Mouse (Mus musculus): ENCODE data around the gene Il23r.
"Not testable (repeated sequence)": the region's sequence is repeated elsewhere in the genome, so short reads cannot be mapped to it uniquely, and the experiment has no call there.

The Il23r gene

DNA sequence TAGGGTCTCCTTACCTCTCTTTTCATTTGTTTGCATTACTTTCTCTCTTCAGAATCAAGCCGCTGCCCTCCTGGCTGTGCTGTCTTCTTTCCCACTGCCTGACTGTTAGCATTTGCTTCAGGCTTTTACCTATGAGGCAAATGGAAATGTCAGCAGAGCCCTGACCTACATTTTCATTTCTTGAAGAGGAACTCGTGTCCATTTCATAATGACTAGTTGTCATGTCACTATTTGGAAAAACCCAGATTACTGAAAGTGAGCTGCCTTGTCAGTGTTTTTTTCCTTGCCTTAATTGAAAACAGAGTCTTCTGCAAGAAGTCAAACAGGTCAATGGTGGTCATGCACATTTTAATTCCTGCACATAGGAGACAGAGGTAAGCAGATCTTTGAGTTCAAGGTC, at the start of gene Il23r:
TSS of gene Il23r (minus strand) at position 101 of the 400 bp plus-strand sequence.
- no peak for DNase-seq (ENCODE audit: low spot score)

DNA sequence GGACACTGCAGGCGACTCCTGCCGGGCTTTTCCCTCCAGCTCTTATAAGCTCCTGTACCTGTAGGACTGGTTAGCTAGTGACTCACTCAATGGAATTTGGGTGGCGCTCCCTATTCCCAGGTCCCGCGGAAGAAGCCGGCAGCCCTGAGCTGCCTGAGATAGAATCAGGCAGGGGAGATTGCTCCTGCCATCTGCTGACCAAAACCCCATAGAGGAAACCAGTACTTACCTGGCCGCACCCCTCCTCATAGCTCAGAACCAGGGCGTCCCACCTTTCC, 44.1 kb upstream of the Il23r start, which contains the start of gene Tacstd2:
TSS of gene Tacstd2 (minus strand) at position 20 of the 278 bp plus-strand sequence.
- no peak for DNase-seq (ENCODE audit: low spot score)

DNA sequence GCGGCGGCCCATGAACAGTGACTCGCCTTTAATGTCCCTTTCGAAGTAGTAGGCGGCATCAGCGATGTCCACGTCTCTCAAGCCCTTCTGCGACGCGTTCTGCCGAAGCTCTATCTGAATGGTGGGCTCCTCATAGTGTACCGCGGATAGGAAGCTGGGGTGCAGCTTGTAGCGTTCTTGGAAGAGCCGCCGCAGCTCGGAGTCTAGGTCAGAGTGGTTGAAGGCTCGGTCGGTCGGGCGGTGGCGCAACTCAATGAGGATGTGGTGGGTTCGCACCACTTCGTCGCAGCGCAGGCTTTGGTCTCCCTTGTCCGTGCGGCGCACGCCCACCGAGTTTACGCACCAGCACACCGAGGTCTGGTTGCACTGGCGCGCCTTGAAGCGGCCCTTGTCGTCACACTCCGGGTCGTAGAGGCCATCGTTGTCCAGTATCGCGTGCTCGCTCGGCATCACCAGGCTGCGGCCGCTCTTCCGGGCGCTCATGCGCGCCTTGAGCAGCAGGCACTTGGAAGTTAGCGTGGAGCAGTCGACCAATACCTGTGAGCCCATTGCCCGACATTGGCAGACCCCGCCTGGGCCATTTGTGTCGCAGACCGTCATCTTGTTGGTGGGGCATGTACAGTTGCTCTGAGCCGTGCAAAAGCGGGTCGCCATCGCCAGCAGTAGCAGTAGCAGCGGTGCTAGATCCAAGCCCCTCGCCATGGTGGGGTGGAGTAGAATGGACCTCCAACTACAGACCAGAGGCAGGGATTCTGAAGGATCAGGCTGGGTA, 43.5 kb upstream of the Il23r start:
- DNase-seq (ENCODE audit: low spot score): no peak

DNA sequence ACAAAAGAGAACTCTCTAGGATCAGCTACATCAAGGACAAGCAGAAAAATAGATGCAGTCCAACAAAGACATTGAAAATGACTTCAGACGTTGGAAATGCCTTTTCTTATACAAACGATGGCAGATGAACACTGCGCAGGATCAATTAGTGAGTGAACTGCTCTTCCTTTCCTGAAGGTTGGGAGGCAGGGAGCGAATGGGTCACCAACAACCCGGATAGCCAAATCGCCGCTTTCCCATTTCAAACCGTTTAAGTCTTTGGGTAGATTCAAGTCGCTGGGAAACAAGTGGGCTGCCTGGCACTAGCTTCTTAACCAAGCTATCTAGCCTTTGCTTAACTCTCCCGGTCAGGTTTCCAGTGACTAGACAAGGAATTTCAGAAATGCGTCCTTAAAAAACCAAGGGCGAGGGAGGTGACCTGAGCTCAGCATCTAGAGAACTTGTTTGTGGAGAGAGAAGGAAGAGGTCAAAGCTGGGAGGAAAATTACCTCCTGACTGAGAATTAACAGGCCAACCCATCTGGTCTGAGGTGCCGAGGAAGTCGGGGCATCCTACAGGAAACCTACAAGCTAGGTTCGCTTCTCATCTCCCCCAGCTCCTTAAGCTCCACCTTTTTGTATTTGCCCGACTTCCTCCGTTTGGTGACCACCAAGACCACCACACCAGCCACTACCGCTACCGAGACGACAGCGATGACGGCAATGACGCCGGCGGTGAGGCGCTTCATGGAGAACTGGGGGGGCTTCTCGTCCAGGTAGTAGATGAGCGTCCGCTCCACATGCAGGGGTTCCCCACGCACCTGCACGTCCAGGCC, 42.7 kb upstream of the Il23r start:
- no peak for DNase-seq (ENCODE audit: low spot score)

DNA sequence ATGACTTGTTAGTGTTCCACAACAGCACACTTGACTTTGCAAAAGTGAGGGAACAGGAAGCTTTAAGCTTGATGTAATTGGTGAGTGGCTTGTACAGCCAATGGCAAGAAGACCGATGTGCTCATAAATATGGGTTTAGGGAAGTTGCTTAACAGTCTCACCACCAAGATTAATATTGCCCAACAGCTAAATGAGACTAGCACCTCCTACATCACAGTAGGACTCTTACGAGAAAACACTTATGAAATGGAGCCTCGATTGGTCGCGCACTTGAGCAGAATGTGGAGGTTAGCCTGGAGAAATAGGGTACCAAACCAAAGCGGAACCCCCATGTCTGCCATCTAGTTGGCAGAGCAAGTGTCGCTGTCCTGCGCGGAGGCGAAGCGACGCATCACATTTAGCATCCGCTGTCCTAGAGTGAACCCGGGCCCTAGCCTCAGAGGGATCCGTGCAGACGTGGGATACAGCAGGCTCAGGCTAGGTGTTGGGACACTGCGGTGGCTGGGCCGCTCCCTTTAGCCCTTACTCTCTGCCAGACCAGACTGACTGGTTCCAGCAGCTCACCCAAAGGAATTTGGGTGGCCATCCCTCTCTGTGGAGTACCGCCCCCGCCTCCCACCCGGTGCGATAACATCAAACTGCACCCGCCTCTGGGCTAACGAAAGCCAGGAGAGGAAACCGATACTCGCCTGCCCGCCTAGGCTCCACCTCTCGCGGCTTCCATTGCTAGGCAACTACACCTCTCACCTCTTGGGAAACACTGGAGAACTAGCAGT, 41.2 kb upstream of the Il23r start:
- no peak for DNase-seq (ENCODE audit: low spot score)

DNA sequence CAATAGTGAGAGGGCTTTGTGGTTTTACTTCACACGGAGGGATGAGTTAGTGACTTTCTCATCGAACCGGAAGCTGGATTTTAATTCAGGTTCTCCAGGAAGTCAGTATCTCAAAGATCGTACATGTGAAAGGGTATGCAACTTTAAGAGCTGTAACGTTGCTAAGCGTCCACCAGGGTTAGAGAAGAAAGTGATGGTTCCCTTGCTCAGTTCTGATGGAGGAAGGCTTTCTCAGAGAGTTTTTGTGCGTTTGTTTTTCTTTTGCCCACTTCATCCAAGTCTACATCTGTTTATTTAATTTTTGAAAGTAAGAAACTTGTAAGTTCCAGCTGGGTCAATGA, 40.1 kb upstream of the Il23r start:
- no peak for DNase-seq (ENCODE audit: low spot score)

DNA sequence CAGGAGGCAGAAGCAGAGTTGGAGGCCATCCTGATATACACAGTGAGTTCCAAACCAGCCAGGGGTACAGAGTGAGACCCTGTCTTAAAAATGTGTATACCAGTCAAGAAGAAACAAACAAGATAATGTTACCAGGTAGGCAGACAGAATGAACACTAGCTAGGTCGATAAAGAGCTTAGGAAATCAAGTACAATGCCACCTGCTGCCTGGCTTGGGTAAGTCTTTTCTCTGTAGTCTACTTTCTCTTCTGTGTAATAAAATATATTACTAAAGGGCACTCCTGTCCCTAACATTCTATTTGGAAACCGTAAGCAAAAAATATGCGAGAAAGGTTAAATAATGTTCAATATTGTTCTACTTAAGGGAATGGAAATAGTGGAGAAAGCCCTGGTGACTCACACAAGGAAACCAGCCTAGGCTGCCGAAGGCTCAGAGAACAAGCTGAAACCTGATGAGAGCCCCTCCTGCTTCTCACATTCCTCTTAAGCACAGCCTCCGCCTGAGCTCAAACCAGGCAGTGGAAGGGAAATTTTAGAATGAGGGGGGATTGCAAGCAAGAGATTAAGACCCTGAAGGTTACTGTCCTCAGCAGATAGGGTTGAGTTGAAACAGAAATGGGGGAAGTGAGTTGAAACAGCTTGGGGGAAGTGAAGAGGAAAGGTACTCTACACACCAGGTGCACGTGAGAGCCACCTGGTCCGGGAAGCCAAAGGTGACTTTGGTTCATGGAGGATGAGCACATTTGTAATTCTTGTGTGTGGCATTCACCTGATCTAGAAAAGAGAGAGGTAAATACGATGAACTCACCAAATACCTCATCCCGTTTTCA, 39.6 kb upstream of the Il23r start:
- DNase-seq (ENCODE audit: low spot score): no peak

DNA sequence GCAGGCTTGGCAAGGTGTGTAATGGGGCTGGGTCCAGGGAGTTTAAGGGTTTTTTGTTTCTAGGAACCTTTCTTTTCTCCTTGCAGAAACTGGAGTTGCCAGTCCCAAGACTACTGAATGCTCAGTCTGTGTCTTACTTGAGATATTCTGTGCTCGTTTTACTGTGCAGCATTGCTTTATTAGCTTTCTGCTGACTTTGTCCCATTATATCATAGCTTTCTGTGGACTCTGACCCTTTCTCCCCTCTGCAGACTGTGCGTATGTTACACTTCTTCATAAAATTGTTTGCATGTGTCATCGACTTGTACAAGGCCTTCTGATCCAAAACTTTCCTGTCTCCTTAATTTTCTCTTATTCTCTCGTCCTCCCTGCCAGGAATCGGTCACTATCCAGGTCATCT, 34.7 kb upstream of the Il23r start:
- DNase-seq (ENCODE audit: low spot score): no peak

DNA sequence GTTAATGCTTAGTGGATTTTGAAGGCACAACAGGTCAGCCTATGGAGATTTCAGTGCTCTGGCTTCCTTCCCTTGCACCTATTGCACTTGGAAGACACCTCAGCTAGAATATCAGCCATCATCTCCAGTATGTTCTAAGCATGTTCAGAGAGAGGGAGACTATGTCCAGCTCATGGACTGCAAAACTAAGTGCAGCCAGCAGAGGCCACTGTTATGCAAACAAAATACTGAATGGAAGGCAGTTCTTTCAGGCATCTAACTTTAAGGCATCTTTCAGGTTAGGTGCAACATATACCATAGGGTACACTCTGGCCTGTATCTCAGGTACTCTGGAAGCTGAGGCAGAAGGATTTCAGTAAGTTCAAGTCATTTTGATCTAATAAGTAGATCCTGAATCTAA, 19.1 kb upstream of the Il23r start:
- DNase-seq (ENCODE audit: low spot score): no peak

DNA sequence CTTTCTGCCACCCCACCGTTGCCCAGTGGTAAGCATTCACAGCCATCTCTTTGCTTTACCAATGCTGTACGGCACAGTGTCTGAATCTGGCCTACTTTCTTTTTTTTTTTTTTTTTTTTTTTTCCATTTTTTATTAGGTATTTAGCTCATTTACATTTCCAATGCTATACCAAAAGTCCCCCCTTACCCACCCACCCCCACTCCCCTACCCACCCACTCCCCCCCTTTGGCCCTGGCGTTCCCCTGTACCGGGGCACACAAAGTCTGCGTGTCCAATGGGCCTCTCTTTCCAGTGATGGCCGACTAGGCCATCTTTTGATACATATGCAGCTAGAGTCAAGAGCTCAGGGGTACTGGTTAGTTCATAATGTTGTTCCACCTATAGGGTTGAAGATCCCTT, 10.3 kb upstream of the Il23r start:
- not testable (repeated sequence) for DNase-seq (ENCODE audit: low spot score)

DNA sequence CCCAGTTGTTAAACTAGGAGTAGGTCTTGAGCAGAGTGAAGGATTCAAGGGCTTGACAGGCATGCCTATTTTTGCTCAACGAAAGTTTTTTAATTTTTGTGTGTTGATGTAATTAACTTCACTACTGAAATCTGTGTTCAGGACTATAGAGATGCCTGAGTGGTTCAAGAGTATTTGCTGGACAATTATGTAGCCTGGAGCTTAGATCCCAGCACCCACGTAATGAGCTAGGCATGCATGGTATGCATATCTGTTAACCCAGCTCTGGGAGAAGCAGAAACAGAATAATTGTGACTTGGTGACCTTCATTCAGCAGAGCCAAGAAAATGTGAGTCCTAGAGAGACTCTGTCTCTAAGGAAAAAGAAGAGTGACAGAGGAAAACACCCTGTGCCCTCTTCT, 10.6 kb downstream of the Il23r start:
- no peak for DNase-seq (ENCODE audit: low spot score)

DNA sequence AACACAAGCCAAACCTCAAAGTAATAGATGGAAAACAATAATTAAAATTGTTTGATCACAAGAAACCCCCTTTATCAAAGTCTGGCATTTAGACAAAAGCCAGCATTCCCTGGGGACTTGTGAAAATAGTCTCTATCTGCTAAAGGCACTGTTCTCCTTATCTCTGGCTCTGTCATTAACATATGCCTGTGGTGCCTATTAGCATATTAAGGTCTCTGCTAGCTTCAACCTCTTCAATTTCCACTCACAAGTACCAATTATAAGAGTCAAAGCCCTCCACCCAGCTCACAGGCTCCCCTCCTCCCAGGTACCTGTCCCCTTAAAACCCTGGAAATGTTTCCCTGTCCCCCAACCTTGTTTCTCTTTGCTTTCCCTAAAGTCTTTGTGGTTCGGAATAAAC, 20.4 kb downstream of the Il23r start:
- DNase-seq (ENCODE audit: low spot score): no peak

DNA sequence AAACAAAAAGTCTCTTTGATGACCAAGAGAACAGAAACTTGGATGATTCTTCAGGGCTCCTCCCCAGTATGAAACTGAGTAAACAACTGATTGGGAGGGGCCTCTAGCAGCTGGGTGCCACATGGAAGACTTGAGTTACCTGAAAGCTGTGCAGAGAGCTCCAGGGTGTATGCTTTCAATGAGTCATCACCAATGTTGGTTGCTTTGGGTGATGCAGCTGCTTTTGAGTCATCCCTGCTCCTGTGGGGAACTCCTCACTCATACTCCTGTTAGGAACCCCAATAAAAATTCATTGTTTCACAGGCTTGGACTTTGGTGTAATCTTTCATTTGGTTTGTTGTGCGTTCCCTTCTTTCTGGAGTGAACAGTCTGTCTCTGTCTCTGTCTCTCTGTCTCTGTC, 32.2 kb downstream of the Il23r start:
- DNase-seq (ENCODE audit: low spot score): no peak

DNA sequence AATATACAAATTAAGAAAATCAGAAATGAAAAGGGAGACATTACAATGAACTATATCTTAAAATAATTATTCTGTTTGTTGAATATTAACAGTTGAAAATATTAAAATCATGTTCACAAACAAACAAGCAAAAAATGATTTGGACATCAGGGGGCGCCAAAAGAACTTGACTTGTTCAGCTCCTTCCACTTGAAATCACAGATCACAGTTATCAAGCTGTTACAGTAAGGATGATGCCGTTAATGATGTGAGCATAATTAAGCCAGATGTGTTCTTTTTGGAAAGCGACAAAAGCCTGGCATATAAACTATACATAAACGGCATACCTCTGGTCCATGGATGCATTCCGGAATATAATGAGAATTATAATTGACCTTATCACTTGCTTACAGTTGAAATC, 40.3 kb downstream of the Il23r start:
- no peak for DNase-seq (ENCODE audit: low spot score)

DNA sequence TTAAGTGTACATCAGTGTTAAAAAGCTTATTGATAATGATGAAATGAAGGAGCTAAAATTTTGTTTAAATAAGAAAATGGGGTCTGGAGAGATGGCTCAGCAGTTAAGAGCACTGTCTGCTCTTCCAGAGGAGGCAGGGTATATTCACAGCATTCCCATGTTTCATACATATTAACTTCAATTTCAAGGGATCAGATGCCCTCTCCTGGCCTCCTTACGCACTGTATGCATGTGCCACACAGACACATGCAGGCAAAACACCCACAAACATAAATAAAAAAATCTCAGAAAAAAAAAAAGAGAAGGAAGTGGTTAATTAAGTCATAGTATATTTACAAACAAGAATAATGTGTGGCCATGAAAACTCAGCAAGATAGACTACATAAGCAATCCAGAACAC, 45.8 kb downstream of the Il23r start:
- no peak for DNase-seq (ENCODE audit: low spot score)

DNA sequence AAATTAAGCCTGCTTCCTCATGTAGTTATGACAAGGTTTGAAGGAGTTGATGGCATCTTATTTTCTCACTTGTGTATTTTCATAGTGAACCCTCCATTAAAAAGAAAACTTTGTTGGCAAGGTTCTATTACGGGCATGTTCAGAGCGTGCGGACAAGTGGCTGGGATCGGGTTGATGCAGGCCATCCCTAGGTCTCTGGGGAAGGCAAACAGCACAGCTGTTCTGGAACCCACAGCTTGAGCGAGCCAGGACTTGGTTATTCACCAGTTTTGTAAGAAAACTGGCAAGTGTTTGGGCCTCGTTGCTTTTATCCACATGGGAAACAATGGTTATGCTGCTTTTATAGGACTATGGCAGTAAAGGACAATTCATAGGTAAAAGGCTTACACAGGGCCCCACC, 48.5 kb downstream of the Il23r start:
- DNase-seq (ENCODE audit: low spot score): no peak

DNA sequence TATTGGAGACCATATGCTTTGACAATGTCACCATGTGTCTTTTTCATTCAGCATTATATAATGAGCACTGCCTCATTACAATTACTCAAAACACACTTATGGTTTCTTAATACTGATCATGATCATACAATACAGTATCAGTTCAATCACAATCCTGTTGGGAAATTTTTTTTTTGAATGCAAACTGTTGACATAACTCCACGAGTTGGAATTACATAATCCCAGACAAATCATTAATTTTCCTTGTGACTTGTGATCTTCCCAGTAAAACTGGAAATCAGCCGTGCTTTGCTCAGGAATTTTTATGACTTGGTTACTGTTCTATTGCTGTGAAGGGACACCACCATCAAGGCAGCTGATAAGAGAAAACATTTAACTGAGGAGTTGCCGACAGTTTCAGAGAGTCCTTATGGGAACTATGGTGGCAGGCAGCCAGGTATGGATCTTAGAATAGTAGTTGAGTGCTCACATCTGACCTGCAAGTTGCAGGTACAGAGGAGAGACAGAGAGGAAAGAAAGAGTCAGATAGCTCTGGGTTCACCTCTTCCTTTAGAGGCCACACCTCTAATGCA, 53.8 kb downstream of the Il23r start:
- no peak for DNase-seq (ENCODE audit: low spot score)

DNA sequence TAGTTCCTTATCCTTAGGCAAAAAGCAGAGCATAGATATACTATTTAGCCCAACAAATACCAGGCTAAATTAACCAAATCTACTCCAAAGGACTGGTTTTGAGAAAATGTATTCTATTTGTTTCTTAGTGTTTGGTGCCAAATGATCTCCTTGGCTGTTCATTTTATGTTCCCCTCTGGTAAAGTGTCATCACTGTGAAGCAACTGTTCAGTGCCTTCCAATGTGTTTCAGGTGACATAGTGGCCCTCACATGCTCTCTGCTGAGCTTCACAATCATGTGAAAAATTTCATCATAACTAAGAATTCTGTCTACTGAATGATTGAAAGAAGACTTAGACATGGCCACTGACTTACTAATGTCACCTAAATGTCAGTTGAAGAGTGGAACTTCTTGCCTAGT, 54.6 kb downstream of the Il23r start:
- DNase-seq (ENCODE audit: low spot score): no peak

DNA sequence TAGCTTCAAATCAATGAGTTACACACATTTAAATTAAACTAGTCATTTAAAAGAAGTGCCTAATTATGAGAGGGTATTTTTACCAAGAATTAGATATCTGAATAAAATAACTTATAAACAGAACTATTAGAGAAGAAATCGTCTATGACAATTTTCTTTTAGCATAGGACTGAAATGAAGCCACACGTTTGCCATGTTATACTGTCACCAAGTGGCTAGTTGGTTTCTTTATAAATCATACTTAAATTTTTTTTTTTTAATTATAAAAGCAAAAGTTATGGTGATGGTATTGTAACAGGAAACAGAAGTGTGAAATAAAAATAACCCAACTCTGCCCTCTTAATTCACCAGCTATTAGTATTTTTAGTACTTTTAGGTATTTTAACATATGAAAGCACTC, 55.4 kb downstream of the Il23r start:
- no peak for DNase-seq (ENCODE audit: low spot score)

DNA sequence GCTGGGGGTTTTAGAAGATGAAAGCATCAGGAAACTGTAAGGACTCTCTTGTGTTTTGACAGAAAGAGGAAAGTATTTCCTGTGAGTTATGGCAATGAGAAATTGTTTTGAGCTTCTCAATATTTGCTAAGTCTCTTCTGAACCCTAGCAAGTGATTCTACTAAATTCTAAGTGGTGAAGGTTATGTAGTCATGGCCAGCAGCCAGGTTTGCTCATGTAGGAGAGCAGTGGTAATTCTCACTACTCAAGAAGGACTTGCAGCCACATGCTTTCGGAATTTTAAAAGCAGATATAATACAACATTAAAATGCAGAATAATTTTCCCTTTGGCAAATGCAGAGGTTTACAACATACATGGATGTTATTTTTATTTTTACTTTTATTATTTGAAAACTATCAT, 55.9 kb downstream of the Il23r start:
- DNase-seq (ENCODE audit: low spot score): no peak

DNA sequence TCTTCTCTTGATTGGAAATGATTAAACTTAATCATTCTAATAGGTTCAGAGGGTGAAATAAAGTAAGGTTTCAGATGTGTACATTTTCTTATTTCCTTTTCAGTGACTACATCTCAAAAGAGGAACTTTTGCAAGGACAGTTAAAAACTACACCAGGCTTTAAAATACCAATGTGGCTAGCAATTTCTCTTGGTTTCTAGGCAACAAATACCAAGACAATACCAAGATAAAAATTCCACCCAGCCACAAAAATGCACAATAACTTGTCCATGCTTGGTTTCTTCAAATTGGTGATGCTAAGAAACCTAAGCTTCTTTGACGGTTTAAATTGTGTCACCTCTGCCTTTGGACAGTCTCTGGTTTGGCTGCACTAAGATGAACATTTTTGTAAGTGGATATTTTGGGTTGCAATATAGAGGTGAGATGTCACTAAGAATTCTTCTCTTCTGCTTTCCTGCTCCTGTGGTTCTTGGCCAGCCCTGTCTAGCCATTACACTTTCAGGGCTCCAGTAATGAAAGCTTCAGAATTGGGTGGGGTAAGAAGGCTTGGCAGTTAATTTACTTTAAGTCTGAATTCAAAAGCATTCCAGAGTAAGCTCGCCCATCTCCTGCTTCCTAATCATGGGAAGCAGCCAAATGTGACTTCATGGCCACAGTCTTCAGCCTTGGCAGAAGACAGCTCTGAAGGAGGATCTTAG, 56.8 kb downstream of the Il23r start:
- no peak for DNase-seq (ENCODE audit: low spot score)

Data from MN1 (cell line).